In the genomic region with DNA sequence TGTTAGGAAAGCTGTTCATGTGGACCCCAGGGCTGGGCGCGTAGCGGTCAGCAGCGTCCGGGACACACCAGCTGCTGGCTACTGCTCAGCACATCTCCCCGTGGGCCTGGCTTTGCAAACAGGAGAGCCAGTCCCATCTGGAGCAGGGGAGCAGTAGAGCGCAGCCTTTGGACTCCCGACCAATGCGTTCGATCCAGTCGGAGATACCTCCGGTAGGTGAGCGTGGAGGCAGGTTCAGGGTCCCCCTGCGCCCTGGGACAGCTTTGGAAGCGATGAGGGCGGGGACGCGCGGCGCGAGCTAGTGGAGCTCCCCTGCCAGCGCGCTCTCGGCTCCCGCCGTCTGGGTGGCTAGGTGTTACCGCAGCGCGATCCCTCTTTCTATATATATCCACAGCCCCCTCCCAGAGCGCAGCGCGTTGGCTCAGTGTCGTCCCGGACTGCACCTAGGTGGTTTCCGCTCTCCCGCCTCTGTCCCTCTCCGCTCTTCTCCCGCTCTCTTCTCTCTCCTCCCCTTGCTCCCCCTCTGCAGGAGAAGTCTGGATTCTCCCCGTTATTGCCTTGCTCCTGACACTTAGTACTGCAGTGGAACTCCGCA, we compare ENCODE assay signal across 7 mouse cellular contexts. TPM values are rescaled to one million over a fixed set of nuclear protein-coding genes. Genes with fewer than 3 reads are reported as not detected.
DNase-seq lines count a peak whose midpoint lies in the region; ATAC-seq and TF ChIP-seq lines count a peak whose summit lies in the region.

Gramd1b (minus strand) TSS at position 357 of the 595 bp plus-strand sequence.

- no peaks in the 10 kb centered on the region for H3K4me1 ChIP-seq in bone marrow, adult 2 months (ENCODE audit: control insufficient read depth, insufficient read depth, low read length)
- H3K4me1 ChIP-seq in embryonic fibroblast, embryonic 13.5 days (ENCODE audit: control insufficient read depth, insufficient read depth, low read length), result no peaks in the 10 kb centered on the region

- no peak within 1 kb of the TSS for H3K27ac ChIP-seq in bone marrow, adult 2 months (ENCODE audit: control insufficient read depth, insufficient read depth, low read depth, low read length, poor library complexity)
- H3K27ac ChIP-seq in embryonic fibroblast, embryonic 13.5 days (ENCODE audit: insufficient read depth, low read length), result no peak within 1 kb of the TSS

- 6% methylated on average over 40 of the region's 40 CpGs for WGBS in bone marrow, adult 2 months

- peak; percentile 41 for ATAC-seq in megakaryocyte, adult 5-6 weeks (ENCODE audit: poor library complexity, severe bottlenecking)

- intact Hi-C loops in heart, postnatal 10 days (cut with DNase I), result no loop called here

- H3K4me3 ChIP-seq in bone marrow, adult 2 months (replicated peaks; ENCODE audit: control insufficient read depth, low read depth, low read length), result peak within 1 kb of the TSS; percentile 47
- no peak within 1 kb of the TSS for H3K4me3 ChIP-seq in embryonic fibroblast, embryonic 13.5 days (ENCODE audit: insufficient read depth, low read length)

- no peak for TF ChIP-seq CTCF in bone marrow, adult 2 months (IDR thresholded peaks at IDR 0.05; ENCODE audit: control insufficient read depth, insufficient read depth, low read length)
- no peak for TF ChIP-seq CTCF in embryonic fibroblast, embryonic 13.5 days (IDR thresholded peaks at IDR 0.05; ENCODE audit: borderline replicate concordance, insufficient read depth, low read length)

- TF ChIP-seq POLR2A in bone marrow, adult 2 months (IDR thresholded peaks at IDR 0.05; ENCODE audit: borderline replicate concordance, control insufficient read depth, low read depth, low read length), result no peak
- TF ChIP-seq POLR2A in embryonic fibroblast, embryonic 13.5 days (IDR thresholded peaks at IDR 0.05; ENCODE audit: low read depth, low read length), result no peak

- DNase-seq in WW6 (ENCODE audit: low read depth, low spot score), result peak; percentile 16
- DNase-seq in heart, postnatal 10 days, result peak; percentile 44 to 54
- peak; percentile 41 to 55 for DNase-seq in layer of hippocampus, postnatal 10 days (ENCODE audit: low spot score in 2 of 2)
- DNase-seq in right cerebral cortex, postnatal 4 days, result peak; percentile 57

RNA-seq across cellular contexts. Expression of gene Gramd1b, which starts in this region (rescaled TPM):
- 14.1 and 15.8 TPM in 2 replicates for polyA plus RNA-seq in bone marrow, adult 2 months (2011; ENCODE audit: insufficient read depth, insufficient read length, low replicate concordance, missing spikeins)
- polyA plus RNA-seq in embryonic fibroblast, embryonic 13.5 days (2011; ENCODE audit: insufficient read length, low read depth, missing spikeins), result 6.6 and 14.3 TPM in 2 replicates
- 10 to 100 TPM; 11.6 to 15.8 TPM for total RNA-seq in heart, postnatal 10 days (2021)
- 100 to 1,000 TPM; 122 to 128 TPM for total RNA-seq in layer of hippocampus, postnatal 10 days (2021)
- total RNA-seq in megakaryocyte, adult 5-6 weeks (2015), result 21.4 and 23.0 TPM in 2 replicates
- 12.9 and 20.1 TPM in 2 replicates for total RNA-seq in megakaryocyte, adult 5-6 weeks (2017)

Comparison
In these comparisons a context has a peak if more than half of its experiments do, and no peak if none do; other contexts are left out.
1. RNA of gene Gramd1b (total RNA-seq): 122 to 128 TPM in layer of hippocampus, postnatal 10 days; 12.9 to 23.0 TPM in megakaryocyte, adult 5-6 weeks and 11.6 to 15.8 TPM in heart, postnatal 10 days; every median in the first group is over 4 times any median in the second.
2. Peak in every context shown above with its lines, with median percentiles within 50 percentile points of each other: DNase-seq.